Comparison of ENCODE assay signal across 29 mouse cellular contexts in the genomic region with DNA sequence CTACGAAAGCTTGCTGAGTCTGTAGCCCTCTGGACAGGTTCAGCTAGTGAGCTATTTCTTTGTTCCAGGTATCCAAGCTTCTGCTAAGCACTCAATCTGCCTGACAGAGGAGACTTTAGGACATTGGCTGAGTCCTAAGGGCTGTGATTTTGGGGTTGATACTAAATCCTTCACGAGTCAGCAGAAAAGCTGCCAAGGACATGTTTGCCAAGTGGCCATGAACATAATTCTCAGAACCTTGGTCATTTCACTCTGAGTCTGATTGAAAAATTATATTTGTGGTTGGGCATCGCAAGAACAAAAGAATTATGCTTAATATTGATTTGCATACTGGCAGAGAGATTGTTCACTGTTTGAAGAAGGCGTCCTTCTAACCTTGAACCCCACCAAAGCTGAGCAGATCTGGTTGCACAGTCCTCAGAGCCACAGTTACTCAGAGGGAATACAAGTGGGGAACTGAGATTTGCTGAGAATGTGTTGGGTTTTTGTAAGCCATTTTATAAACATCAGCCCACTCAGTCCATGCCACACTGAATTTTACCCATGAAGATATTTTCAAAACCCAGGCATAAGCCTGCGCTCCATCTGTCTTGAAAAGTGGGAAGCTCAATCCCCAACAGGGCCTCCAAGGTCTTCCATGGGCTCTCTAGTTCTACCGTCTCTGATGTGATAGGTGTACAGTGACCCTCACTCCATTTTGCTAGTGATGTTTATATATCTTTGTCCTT. TPM values are rescaled to one million over a fixed set of nuclear protein-coding genes. Genes with fewer than 3 reads are reported as not detected.
DNase-seq lines count a peak whose midpoint lies in the region; ATAC-seq and TF ChIP-seq lines count a peak whose summit lies in the region.
"Had no signal": no experiment of that assay in that cellular context is flagged by ENCODE, and none has a peak within 500 bp of the region (broad histone marks: within the 10 kb centered on the region; RNA-seq: fewer than 3 reads in every experiment).

No protein-coding gene starts in this region.

- H3K4me2 ChIP-seq in lung, postnatal 0 days (replicated peaks; ENCODE audit: low read depth, low read length) = no peak overlapping the region
- H3K4me2 ChIP-seq: forebrain, embryonic 13.5 days; heart, embryonic 12.5 days; hindbrain, embryonic 12.5 days; limb, embryonic 15.5 days; lung, embryonic 14.5 days; midbrain, embryonic 15.5 days; neural tube, embryonic 13.5 days had no signal

- no peak for ATAC-seq in lung, postnatal 0 days
- ATAC-seq: forebrain, embryonic 13.5 days; midbrain, embryonic 15.5 days had no signal

- TF ChIP-seq POLR2A in cortical plate, adult 2 months (IDR thresholded peaks at IDR 0.05; ENCODE audit: extremely low read depth, insufficient read depth, low read length) = no peak

- peak; percentile 1 for DNase-seq in heart, postnatal 4 days
- no peak for DNase-seq in heart, embryonic 10.5 days (ENCODE audit: low spot score)
- peak; percentile 10 for DNase-seq in lung, postnatal 36 days
- no peak for DNase-seq in lung, postnatal 0 days (ENCODE audit: low spot score)
- peak; percentile 36 for DNase-seq in adrenal gland, postnatal 14 days
- DNase-seq in thymus, postnatal 10 days (ENCODE audit: low spot score in 2 of 2) = no peak
- DNase-seq: cerebellum, adult 11 months; cerebellum, adult 9-11 months; gastrocnemius, postnatal 10 days; heart, adult 11 months; heart, postnatal 10 days; kidney, adult 11 months; layer of hippocampus, postnatal 36 days; left cerebral cortex, postnatal 4 days; lung, embryonic 14.5 days; lung, postnatal 4 days; thymus, adult 2 months had no signal

- H3K4me3 ChIP-seq in heart, embryonic 10.5 days = no peak overlapping the region
- no peak overlapping the region for H3K4me3 ChIP-seq in lung, postnatal 0 days (ENCODE audit: low read depth, low read length)
- no peak overlapping the region for H3K4me3 ChIP-seq in cortical plate, adult 2 months (ENCODE audit: insufficient read depth, low read length)
- H3K4me3 ChIP-seq: forebrain, embryonic 13.5 days; heart, embryonic 12.5 days; hindbrain, embryonic 12.5 days; limb, embryonic 15.5 days; midbrain, embryonic 15.5 days; myocyte; neural tube, embryonic 13.5 days had no signal

- H3K36me3 ChIP-seq in heart, embryonic 10.5 days = no peaks in the 10 kb centered on the region
- no peaks in the 10 kb centered on the region for H3K36me3 ChIP-seq in lung, postnatal 0 days (ENCODE audit: insufficient read depth, low read length)
- H3K36me3 ChIP-seq: heart, embryonic 12.5 days; hindbrain, embryonic 12.5 days; limb, embryonic 15.5 days; midbrain, embryonic 15.5 days; neural tube, embryonic 13.5 days had no signal

- WGBS in heart, embryonic 10.5 days = 80% methylated on average over 6 of the region's 6 CpGs
- 81% methylated on average over 6 of the region's 6 CpGs for WGBS in lung, postnatal 0 days

- TF ChIP-seq EP300 in lung, postnatal 0 days (IDR thresholded peaks at IDR 0.05) = no peak

- TF ChIP-seq CTCF in lung, postnatal 0 days (IDR thresholded peaks at IDR 0.05) = no peak
- no peak for TF ChIP-seq CTCF in cortical plate, adult 2 months (IDR thresholded peaks at IDR 0.05; ENCODE audit: extremely low read depth, insufficient read depth, low read length)

- no peak overlapping the region for H3K9ac ChIP-seq in lung, postnatal 0 days (replicated peaks; ENCODE audit: low read depth)
- H3K9ac ChIP-seq: forebrain, embryonic 13.5 days; heart, embryonic 12.5 days; hindbrain, embryonic 12.5 days; limb, embryonic 15.5 days; liver, embryonic 14.5 days; lung, embryonic 14.5 days; midbrain, embryonic 15.5 days; neural tube, embryonic 13.5 days had no signal

- H3K9me3 ChIP-seq in heart, embryonic 10.5 days = no peaks in the 10 kb centered on the region
- no peaks in the 10 kb centered on the region for H3K9me3 ChIP-seq in lung, postnatal 0 days (ENCODE audit: low read length)
- H3K9me3 ChIP-seq: forebrain, embryonic 13.5 days; heart, embryonic 12.5 days; hindbrain, embryonic 12.5 days; limb, embryonic 15.5 days; midbrain, embryonic 15.5 days; neural tube, embryonic 13.5 days had no signal

- H3K4me1 ChIP-seq in heart, embryonic 10.5 days = no peaks in the 10 kb centered on the region
- no peaks in the 10 kb centered on the region for H3K4me1 ChIP-seq in lung, postnatal 0 days (ENCODE audit: insufficient read depth, low read depth, low read length)
- H3K4me1 ChIP-seq in cortical plate, adult 2 months (ENCODE audit: control insufficient read depth, insufficient read depth, low read length) = peaks cover 4% of the 10 kb centered on the region; the same call in 1 of the 2 replicates
- H3K4me1 ChIP-seq: forebrain, embryonic 13.5 days; heart, embryonic 12.5 days; hindbrain, embryonic 12.5 days; limb, embryonic 15.5 days; midbrain, embryonic 15.5 days; neural tube, embryonic 13.5 days had no signal

- no peaks in the 10 kb centered on the region for H3K27me3 ChIP-seq in heart, embryonic 10.5 days (ENCODE audit: insufficient read depth, poor library complexity, severe bottlenecking)
- H3K27me3 ChIP-seq in lung, postnatal 0 days (replicated peaks; ENCODE audit: insufficient read depth, low read length) = no peaks in the 10 kb centered on the region
- H3K27me3 ChIP-seq: forebrain, embryonic 13.5 days; heart, embryonic 12.5 days; hindbrain, embryonic 12.5 days; limb, embryonic 15.5 days; midbrain, embryonic 15.5 days; neural tube, embryonic 13.5 days had no signal

- no peak overlapping the region for H3K27ac ChIP-seq in heart, embryonic 10.5 days
- H3K27ac ChIP-seq in lung, postnatal 0 days (ENCODE audit: low read length) = no peak overlapping the region
- H3K27ac ChIP-seq in cortical plate, adult 2 months (ENCODE audit: insufficient read depth, low read length) = 0 out of 2 replicates have a peak overlapping the region, but pooled peaks have one; percentile 54
- H3K27ac ChIP-seq: forebrain, embryonic 13.5 days; hindbrain, embryonic 12.5 days; kidney, postnatal 0 days; limb, embryonic 15.5 days; liver, embryonic 14.5 days; midbrain, embryonic 15.5 days; neural tube, embryonic 13.5 days had no signal

RNA-seq across cellular contexts. Expression of gene Me3, which starts 39.1 kb away (rescaled TPM):
- total RNA-seq in heart, postnatal 4 days (2021) = 10 to 100 TPM; 50.7 to 54.0 TPM
- 1.4 and 2.3 TPM in 2 replicates for polyA plus RNA-seq in heart, embryonic 10.5 days (2016; fragmentation: Nextera tagmentation; extraction: Ambion mirVana)
- polyA plus RNA-seq in lung, postnatal 0 days (2015; fragmentation: Nextera tagmentation; extraction: Ambion mirVana) = 2.9 and 3.2 TPM in 2 replicates
- total RNA-seq in adrenal gland, postnatal 14 days (2021) = 36.0 and 39.2 TPM in 2 replicates
- polyA plus RNA-seq in cortical plate, adult 2 months (2012; rRNA removed) = 77.0 and 80.0 TPM in 2 replicates
- total RNA-seq: common myeloid progenitor, adult 5-6 weeks; megakaryocyte-erythroid progenitor cell, adult 5-6 weeks had no signal
- polyA plus RNA-seq: liver, embryonic 14.5 days had no signal

Comparison
In these comparisons a context has a peak if more than half of its experiments do, and no peak if none do; other contexts are left out.
1. DNase-seq: peak in heart, postnatal 4 days (single experiment), lung, postnatal 36 days (single experiment) and adrenal gland, postnatal 14 days (single experiment); none in heart, embryonic 10.5 days (single experiment), lung, postnatal 0 days (single experiment) and thymus, postnatal 10 days (0 of 2).
2. RNA of gene Me3, which starts 39.1 kb away (polyA plus RNA-seq): 77.0 to 80.0 TPM in cortical plate, adult 2 months; 2.9 to 3.2 TPM in lung, postnatal 0 days and 1.4 to 2.3 TPM in heart, embryonic 10.5 days; every median in the first group is over 10 times any median in the second.